Mouse (Mus musculus) liver, adult 2 months (tissue): ENCODE data around the gene Lrrc36. TPM values are rescaled to one million over a fixed set of nuclear protein-coding genes. Genes with fewer than 3 reads are reported as not detected.

Experiments used
- DNase-seq: peaks from one replicate; pipeline ENCODE4 v3.0.0-alpha.2; 2011; ENCODE audit warnings: low read depth, low spot score; ENCODE audit errors: extremely low read depth
- H3K27ac ChIP-seq: fragments of 200-500 bp; replicated peaks from 2 replicates; pipeline ENCODE4 v1.5.1; 2012; ENCODE audit warnings: low read depth, mild to moderate bottlenecking, control low read depth, inconsistent platforms, low read length; ENCODE audit not compliant: insufficient read depth
- H3K27me3 ChIP-seq: fragments of 200-500 bp; 2 replicates; pipeline ENCODE4 v1.6.1; 2012; ENCODE audit warnings: mild to moderate bottlenecking, moderate library complexity, low read length, inconsistent platforms; ENCODE audit not compliant: control insufficient read depth, insufficient read depth
- H3K36me3 ChIP-seq: fragments of 200-500 bp; 2 replicates; pipeline ENCODE4 v1.6.1; 2012; ENCODE audit warnings: low read length, inconsistent platforms; ENCODE audit not compliant: control insufficient read depth, insufficient read depth
- H3K4me1 ChIP-seq: fragments of 200-500 bp; 2 replicates; pipeline ENCODE4 v1.6.1; 2011; ENCODE audit warnings: low read length; ENCODE audit not compliant: control insufficient read depth, insufficient read depth
- H3K4me3 ChIP-seq: fragments of 200-500 bp; 2 replicates; pipeline ENCODE4 v1.5.1; 2011; ENCODE audit warnings: low read depth, mild to moderate bottlenecking, control low read depth, low read length, moderate library complexity; ENCODE audit not compliant: insufficient read depth
- H3K79me2 ChIP-seq: fragments of 200-500 bp; 2 replicates; pipeline ENCODE4 v1.6.1; 2012; ENCODE audit warnings: inconsistent platforms, mild to moderate bottlenecking, low read length, moderate library complexity; ENCODE audit not compliant: control insufficient read depth, insufficient read depth
- H3K9ac ChIP-seq: fragments of 200-500 bp; 2 replicates; pipeline ENCODE4 v1.6.1; 2012; ENCODE audit warnings: low read depth, mild to moderate bottlenecking, control low read depth, inconsistent platforms, low read length
- CTCF ChIP-seq: fragments of 200-500 bp; IDR thresholded peaks from 2 replicates; pipeline ENCODE4 v1.5.1; 2011; ENCODE audit warnings: low read depth, low read length, control low read depth
- POLR2A ChIP-seq: fragments of 200-500 bp; IDR thresholded peaks from 2 replicates; pipeline ENCODE4 v1.6.1; 2011; ENCODE audit warnings: low read length, control low read depth; ENCODE audit not compliant: insufficient read depth; ENCODE audit errors: extremely low read depth
- WGBS: fragments of 180-500 bp; shearing (Covaris S2); methylation state at CpG from one replicate; pipeline ENCODE4 v1.1.7; 2018; 5-methylcytosine and 5-hydroxymethylcytosine counted together
- polyA plus RNA-seq: library from polyadenylated mRNA; depleted of rRNA; stranded (reverse); fragments of >200 nt; gene quantifications from 2 replicates; pipeline ENCODE4 v1.2.3, GENCODE M21; 2012
- total RNA-seq: library from RNA; depleted of rRNA; stranded (reverse); fragments of >200 nt; gene quantifications from 2 replicates; pipeline ENCODE4 v1.2.3, GENCODE M21; 2014

The Lrrc36 gene
- total and polyA plus RNA-seq, 2 experiments: not detected

DNA sequence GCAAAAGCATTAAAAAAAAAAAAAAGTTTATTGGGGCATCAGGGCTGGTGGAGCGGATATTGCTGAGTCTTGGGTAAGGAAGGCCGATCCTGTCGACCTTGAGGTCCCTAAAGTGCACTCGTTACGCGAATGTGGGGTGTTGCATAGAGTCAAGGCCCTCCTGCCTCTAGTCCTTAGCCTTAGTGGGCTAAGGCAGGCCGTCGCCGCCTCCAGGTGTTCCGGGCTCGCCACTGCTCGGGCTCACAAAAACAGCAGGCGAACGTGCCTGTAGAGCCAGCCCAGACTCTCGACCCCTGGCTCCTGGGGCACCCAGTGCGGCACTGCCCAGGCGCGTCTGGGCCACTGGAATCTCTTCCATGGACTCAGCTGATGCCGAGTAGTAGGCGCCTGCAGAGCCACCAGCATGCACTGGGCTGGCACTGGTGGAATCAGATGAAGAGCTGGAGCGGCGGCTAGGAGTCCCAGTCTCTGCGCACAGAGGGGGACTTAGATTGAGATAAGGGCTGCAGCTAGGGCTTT, 59.1 kb downstream of the Lrrc36 start:
- Histone ChIP-seq H3K27me3 (no peaks in the 10 kb centered on the region), H3K9ac (no peak overlapping the region), H3K79me2 (no peaks in the 10 kb centered on the region), H3K4me1 (peaks cover 9% of the 10 kb centered on the region; the same call in 1 of the 2 replicates), H3K36me3 (no peaks in the 10 kb centered on the region), H3K4me3 (no peak overlapping the region), H3K27ac (no peak overlapping the region)
- TF ChIP-seq CTCF (no peak), POLR2A (no peak)
- no peak for DNase-seq
- 49% methylated on average over 23 of the region's 23 CpGs for WGBS

DNA sequence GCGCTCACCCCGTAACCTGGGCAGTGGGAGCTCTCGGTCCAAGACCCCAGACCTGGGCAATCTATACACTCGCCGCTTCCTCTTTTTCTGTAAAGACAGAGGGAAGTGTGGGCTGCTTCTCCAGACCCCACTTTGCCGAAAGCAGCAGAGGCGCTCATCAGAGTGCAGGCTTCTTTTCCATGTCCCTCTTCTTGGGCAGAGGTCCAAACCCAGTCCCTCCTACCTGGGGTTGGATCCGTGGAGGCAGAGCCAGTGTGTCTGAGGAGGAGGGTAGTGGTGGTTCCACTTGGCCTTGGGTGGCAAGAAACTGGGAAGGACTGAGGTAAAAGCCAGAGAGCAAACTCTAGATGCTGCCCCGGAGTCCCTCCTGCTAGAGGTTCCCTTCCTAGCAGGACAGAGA, 59.6 kb downstream of the Lrrc36 start:
- DNase-seq: no peak
- Histone ChIP-seq H3K36me3 (no peaks in the 10 kb centered on the region), H3K27me3 (no peaks in the 10 kb centered on the region), H3K79me2 (no peaks in the 10 kb centered on the region), H3K4me3 (no peak overlapping the region), H3K27ac (no peak overlapping the region), H3K4me1 (peaks cover 9% of the 10 kb centered on the region; the same call in 1 of the 2 replicates), H3K9ac (no peak overlapping the region)
- TF ChIP-seq POLR2A (no peak), CTCF (no peak)
- WGBS: 76% methylated on average over 9 of the region's 9 CpGs

DNA sequence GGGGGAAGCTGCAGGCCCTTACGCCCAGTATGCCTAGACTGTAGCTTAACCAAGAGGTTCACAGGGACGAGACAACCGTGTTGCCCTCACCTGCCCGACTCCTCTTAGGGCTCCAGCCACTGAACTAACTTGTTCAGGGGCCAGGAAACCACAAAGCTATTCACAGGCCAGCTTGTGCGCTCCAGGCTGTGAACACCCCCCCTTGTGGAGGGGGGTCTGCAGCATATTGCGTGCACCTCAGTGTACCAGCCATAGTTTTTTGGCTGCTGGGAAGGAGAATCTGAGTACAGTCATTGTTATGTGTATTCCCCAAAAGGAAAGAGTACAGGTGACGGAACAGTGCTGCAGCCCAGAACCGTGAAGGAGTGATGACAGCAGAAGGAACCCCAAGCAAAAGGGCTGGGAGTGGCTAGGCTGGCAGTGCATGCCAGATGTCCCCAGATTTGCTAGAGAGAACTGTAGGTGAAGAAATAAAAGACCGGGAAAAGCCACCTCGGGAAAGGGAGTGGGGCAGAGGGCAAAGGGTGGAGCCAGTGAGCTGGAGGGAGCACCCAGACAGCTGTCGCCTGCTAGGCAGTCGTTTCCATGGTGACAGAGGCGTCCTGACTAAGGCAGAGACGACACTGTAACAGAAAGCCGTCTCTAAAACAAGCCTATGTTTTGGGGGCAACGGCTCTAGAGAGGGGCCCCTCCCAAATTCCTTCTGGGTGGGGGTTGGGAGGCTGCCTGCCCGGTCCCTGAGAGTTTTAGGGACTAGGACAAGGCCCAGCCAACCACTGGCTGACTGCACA, 60.6 kb downstream of the Lrrc36 start:
- no peaks in the 10 kb centered on the region for H3K27me3 ChIP-seq
- 42% methylated on average over 17 of the region's 17 CpGs for WGBS

DNA sequence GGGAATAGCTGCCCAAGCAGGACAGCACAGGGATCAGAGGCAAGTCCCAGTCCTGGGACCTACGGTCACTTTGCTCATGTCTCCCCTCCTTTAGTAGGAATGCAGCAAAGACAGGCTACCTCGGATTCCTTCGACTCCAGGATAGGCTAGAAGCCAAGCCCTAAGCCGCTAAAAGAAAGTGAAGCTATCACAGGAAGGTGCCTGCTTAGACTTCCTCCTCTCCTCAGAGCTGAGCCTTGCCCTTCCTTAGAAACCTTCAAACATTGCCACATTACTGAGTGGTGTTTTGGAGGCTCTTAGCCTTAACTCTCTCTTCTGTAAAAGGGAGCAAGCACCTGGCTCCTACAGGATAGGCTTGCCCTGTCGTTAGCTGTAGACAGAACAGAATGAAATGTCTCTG, 61.3 kb downstream of the Lrrc36 start:
- Histone ChIP-seq H3K36me3 (no peaks in the 10 kb centered on the region), H3K4me3 (no peak overlapping the region), H3K4me1 (peaks cover 9% of the 10 kb centered on the region; the same call in 1 of the 2 replicates), H3K79me2 (no peaks in the 10 kb centered on the region), H3K27ac (no peak overlapping the region), H3K27me3 (no peaks in the 10 kb centered on the region), H3K9ac (no peak overlapping the region)
- TF ChIP-seq POLR2A (no peak), CTCF (no peak)
- WGBS: 60% methylated on average over 5 of the region's 5 CpGs
- no peak for DNase-seq

More for the DNA sequence above, 60.6 kb downstream of the Lrrc36 start:
- peak; percentile 56 for DNase-seq
- H3K9ac ChIP-seq: no peak overlapping the region
- no peaks in the 10 kb centered on the region for H3K79me2 ChIP-seq
- no peak overlapping the region for H3K27ac ChIP-seq
- H3K4me1 ChIP-seq: peaks cover 9% of the 10 kb centered on the region; the same call in 1 of the 2 replicates
- TF ChIP-seq CTCF (no peak), POLR2A (no peak)
- no peaks in the 10 kb centered on the region for H3K36me3 ChIP-seq
- H3K4me3 ChIP-seq: no peak overlapping the region

DNA sequence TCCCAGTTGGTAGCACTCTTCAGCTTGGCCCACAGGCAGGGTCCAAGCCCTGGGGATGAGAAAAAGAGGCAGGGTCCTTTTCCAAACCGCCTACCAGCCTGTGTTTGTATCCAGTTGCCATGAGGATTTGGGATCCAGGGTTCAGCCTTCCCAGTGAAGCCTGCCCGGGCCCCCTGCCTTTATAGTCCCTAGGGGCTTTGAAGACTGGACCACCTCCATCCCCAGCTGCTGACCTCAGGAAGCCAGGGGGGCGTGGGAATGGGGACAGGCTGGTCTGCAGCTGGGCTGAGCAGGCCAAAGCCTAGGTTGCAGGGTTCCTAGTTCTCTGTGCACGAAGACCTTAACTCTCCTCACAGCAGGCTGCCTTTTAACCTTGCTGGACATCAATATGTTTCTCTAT, 61.9 kb downstream of the Lrrc36 start:
- WGBS: 91% methylated on average over 4 of the region's 4 CpGs
- no peak overlapping the region for H3K27ac ChIP-seq
- H3K27me3 ChIP-seq: no peaks in the 10 kb centered on the region
- H3K9ac ChIP-seq: no peak overlapping the region
- H3K79me2 ChIP-seq: no peaks in the 10 kb centered on the region
- no peak for DNase-seq
- peaks cover 9% of the 10 kb centered on the region; the same call in 1 of the 2 replicates for H3K4me1 ChIP-seq
- no peaks in the 10 kb centered on the region for H3K36me3 ChIP-seq
- H3K4me3 ChIP-seq: no peak overlapping the region
- no peak for TF ChIP-seq POLR2A
- no peak for TF ChIP-seq CTCF

DNA sequence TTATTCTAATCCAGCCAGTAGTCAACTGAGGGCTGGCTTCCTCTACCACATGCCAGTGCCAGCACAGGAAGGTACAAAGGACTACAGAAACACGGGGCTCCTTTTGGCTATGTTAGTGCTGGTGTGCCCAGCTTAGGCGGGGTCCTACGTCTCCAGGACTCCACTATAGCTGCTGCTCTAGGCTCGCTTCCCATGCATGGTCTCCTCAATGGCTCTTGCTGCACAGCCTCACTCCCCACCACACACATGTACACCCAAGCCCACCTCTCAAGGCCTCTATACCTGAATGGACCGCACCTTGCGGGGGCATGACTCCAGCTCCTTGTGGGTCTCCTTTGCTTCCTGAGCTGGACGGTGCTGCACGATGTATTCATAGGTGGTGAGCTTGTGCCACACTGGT, 62.4 kb downstream of the Lrrc36 start:
- no peaks in the 10 kb centered on the region for H3K79me2 ChIP-seq
- DNase-seq: no peak
- no peak overlapping the region for H3K4me3 ChIP-seq
- no peaks in the 10 kb centered on the region for H3K36me3 ChIP-seq
- no peak for TF ChIP-seq CTCF
- TF ChIP-seq POLR2A: no peak
- no peaks in the 10 kb centered on the region for H3K27me3 ChIP-seq
- 91% methylated on average over 8 of the region's 8 CpGs for WGBS
- no peak overlapping the region for H3K9ac ChIP-seq
- no peak overlapping the region for H3K27ac ChIP-seq
- peaks cover 9% of the 10 kb centered on the region; the same call in 1 of the 2 replicates for H3K4me1 ChIP-seq
